Mouse (Mus musculus) hindbrain, postnatal 0 days (tissue): ENCODE measurements around the gene Cfap206. TPM values are rescaled to one million over a fixed set of nuclear protein-coding genes. Genes with fewer than 3 reads are reported as not detected.
A peak's percentile ranks its signal among the peaks of the same experiment; 100 is the strongest.
"Not testable (repeated sequence)": the region's sequence is repeated elsewhere in the genome, so short reads cannot be mapped to it uniquely, and the experiment has no call there.

Experiments used
- ATAC-seq: fragments of 200-750 bp; cut with Nextera tagmentation; 2 replicates; pipeline ENCODE4 v1.8.0; 2017; ENCODE audit warnings: mild to moderate bottlenecking, moderate TSS enrichment, moderate library complexity
- DNase-seq: peaks from one replicate; pipeline ENCODE4 v3.0.0-alpha.2; 2015; ENCODE audit warnings: low spot score
- H3K27ac ChIP-seq: fragments of 300-500 bp; sonication (generic); 2 replicates; pipeline ENCODE4 v1.5.1; 2014; ENCODE audit warnings: mild to moderate bottlenecking
- H3K27me3 ChIP-seq: fragments of 300-500 bp; sonication (generic); 2 replicates; pipeline ENCODE4 v1.6.1; 2014; ENCODE audit warnings: low read length, mixed read lengths; ENCODE audit not compliant: insufficient read depth
- H3K36me3 ChIP-seq: fragments of 300-500 bp; sonication (generic); 2 replicates; pipeline ENCODE4 v1.6.1; 2014; ENCODE audit warnings: low read length, mixed read lengths; ENCODE audit not compliant: insufficient read depth
- H3K4me1 ChIP-seq: fragments of 300-500 bp; sonication (generic); 2 replicates; pipeline ENCODE4 v1.6.1; 2014; ENCODE audit warnings: antibody characterized with exemption, low read length, mixed read lengths; ENCODE audit not compliant: insufficient read depth
- H3K4me2 ChIP-seq: fragments of 300-500 bp; sonication (generic); 2 replicates; pipeline ENCODE4 v1.6.1; 2014; ENCODE audit warnings: low read depth, mild to moderate bottlenecking, low read length, moderate library complexity, mixed read lengths
- H3K4me3 ChIP-seq: fragments of 300-500 bp; sonication (generic); 2 replicates; pipeline ENCODE4 v1.5.1; 2014; ENCODE audit warnings: low read length
- H3K9ac ChIP-seq: fragments of 300-500 bp; sonication (generic); replicated peaks from 2 replicates; pipeline ENCODE4 v1.6.1; 2014; ENCODE audit warnings: mild to moderate bottlenecking, low read length, moderate library complexity, mixed read lengths
- H3K9me3 ChIP-seq: fragments of 300-500 bp; sonication (generic); 2 replicates; pipeline ENCODE4 v1.6.1; 2016; ENCODE audit warnings: low read length, mixed read lengths
- CTCF ChIP-seq: IDR thresholded peaks from 2 replicates; pipeline ENCODE4 v1.5.1; 2016; ENCODE audit warnings: antibody characterized with exemption, control low read depth, low read depth
- WGBS: fragments of 180-500 bp; shearing (Covaris S2); extraction: QIAGEN DNeasy Blood & Tissue Kit; methylation state at CpG from one replicate; pipeline ENCODE4 v1.1.7; 2014; 5-methylcytosine and 5-hydroxymethylcytosine counted together
- polyA plus RNA-seq: library from polyadenylated mRNA; unstranded; fragments of >200 nt; fragmentation: Nextera tagmentation; extraction: Ambion mirVana; gene quantifications from 2 replicates; pipeline ENCODE4 v1.2.1, GENCODE M21; 2015
- total RNA-seq: library from RNA; depleted of rRNA; stranded (reverse); fragments of >200 nt; gene quantifications from 2 replicates; pipeline ENCODE4 v1.2.3, GENCODE M21; 2014; rRNA removed

Gene Cfap206
- total RNA-seq (2.2 and 9.7 TPM in 2 replicates), polyA plus RNA-seq (4.8 TPM in 2 replicates)

GRCm38 (mm10) chr4:34729851-34730341 is at the start of gene Cfap206:
Cfap206 (minus strand) TSS chr4:34730206.
- peak within 1 kb of the TSS; percentile 43 for H3K9ac ChIP-seq
- under 1% methylated on average over 38 of the region's 38 CpGs for WGBS
- peak within 1 kb of the TSS; percentile 50 for H3K4me3 ChIP-seq
- TF ChIP-seq CTCF = no peak
- peak within 1 kb of the TSS; percentile 87 for H3K4me2 ChIP-seq
- peak; percentile 94 for ATAC-seq
- H3K4me1 ChIP-seq = no peaks in the 10 kb centered on the region
- H3K27me3 ChIP-seq = no peaks in the 10 kb centered on the region
- H3K9me3 ChIP-seq = no peaks in the 10 kb centered on the region
- no peaks in the 10 kb centered on the region for H3K36me3 ChIP-seq
- DNase-seq = peak; percentile 81
- no peak within 1 kb of the TSS for H3K27ac ChIP-seq

GRCm38 (mm10) chr4:34777677-34778527 is 47.9 kb upstream of the Cfap206 start, which contains the start of gene Smim8:
Smim8 (minus strand) TSS chr4:34778423.
- ATAC-seq (peak; percentile 95), DNase-seq (peak; percentile 97)
- Histone ChIP-seq H3K27ac (peak within 1 kb of the TSS; percentile 83), H3K4me1 (no peaks in the 10 kb centered on the region), H3K4me2 (peak within 1 kb of the TSS; percentile 72), H3K36me3 (no peaks in the 10 kb centered on the region), H3K4me3 (peak within 1 kb of the TSS; percentile 62), H3K27me3 (no peaks in the 10 kb centered on the region), H3K9ac (peak within 1 kb of the TSS; percentile 61), H3K9me3 (no peaks in the 10 kb centered on the region)
- TF ChIP-seq CTCF = peak; percentile 92
- 5% methylated on average over 40 of the region's 40 CpGs for WGBS

- no peaks in the 10 kb centered on the region for H3K36me3 ChIP-seq
- H3K27ac ChIP-seq = no peak overlapping the region
- H3K9ac ChIP-seq = no peak overlapping the region
- no peaks in the 10 kb centered on the region for H3K27me3 ChIP-seq
- peak; percentile 43 for DNase-seq
- ATAC-seq = no peak
- 15% methylated on average over 8 of the region's 8 CpGs for WGBS
- no peaks in the 10 kb centered on the region for H3K9me3 ChIP-seq
- no peak for TF ChIP-seq CTCF
- no peaks in the 10 kb centered on the region for H3K4me1 ChIP-seq
- no peak overlapping the region for H3K4me2 ChIP-seq
- H3K4me3 ChIP-seq = no peak overlapping the region
Measured at GRCm38 (mm10) chr4:34771652-34772371, 41.8 kb upstream of the Cfap206 start.

- Histone ChIP-seq H3K4me2 (no peak within 1 kb of the TSS), H3K9me3 (no peaks in the 10 kb centered on the region), H3K27ac (no peak within 1 kb of the TSS), H3K9ac (no peak within 1 kb of the TSS), H3K27me3 (no peaks in the 10 kb centered on the region), H3K4me1 (no peaks in the 10 kb centered on the region), H3K36me3 (no peaks in the 10 kb centered on the region), H3K4me3 (no peak within 1 kb of the TSS)
- 93% methylated on average over 1 of the region's 1 CpGs for WGBS
- DNase-seq = no peak
- no peak for TF ChIP-seq CTCF
- ATAC-seq = no peak
Measured at GRCm38 (mm10) chr4:34756163-34756562, 26.2 kb upstream of the Cfap206 start, which contains the start of gene Gm136. Gm136 (minus strand) TSS chr4:34756263.

GRCm38 (mm10) chr4:34749236-34749635 is 19.2 kb upstream of the Cfap206 start:
- TF ChIP-seq CTCF = no peak
- DNase-seq = peak; percentile 5
- H3K36me3 ChIP-seq = no peaks in the 10 kb centered on the region

GRCm38 (mm10) chr4:34734461-34734860 is 4.5 kb upstream of the Cfap206 start:
- WGBS = 62% methylated on average over 3 of the region's 3 CpGs
- Histone ChIP-seq H3K36me3 (no peaks in the 10 kb centered on the region), H3K27me3 (no peaks in the 10 kb centered on the region), H3K4me1 (no peaks in the 10 kb centered on the region), H3K4me2 (no peak overlapping the region), H3K4me3 (no peak overlapping the region), H3K27ac (no peak overlapping the region), H3K9ac (no peak overlapping the region), H3K9me3 (no peaks in the 10 kb centered on the region)
- no peak for TF ChIP-seq CTCF
- ATAC-seq = no peak
- no peak for DNase-seq

More at GRCm38 (mm10) chr4:34749236-34749635, 19.2 kb upstream of the Cfap206 start:
- no peak for ATAC-seq
- Histone ChIP-seq H3K9me3 (no peaks in the 10 kb centered on the region), H3K4me1 (no peaks in the 10 kb centered on the region), H3K4me3 (no peak overlapping the region), H3K9ac (no peak overlapping the region), H3K27ac (no peak overlapping the region), H3K4me2 (no peak overlapping the region), H3K27me3 (no peaks in the 10 kb centered on the region)
- WGBS = 47% methylated on average over 6 of the region's 6 CpGs

GRCm38 (mm10) chr4:34733415-34733814 is 3.4 kb upstream of the Cfap206 start:
- WGBS = 40% methylated on average over 2 of the region's 2 CpGs
- not testable (repeated sequence) for H3K4me2 ChIP-seq, DNase-seq, H3K27me3 ChIP-seq, H3K4me3 ChIP-seq, H3K9ac ChIP-seq, H3K9me3 ChIP-seq, H3K27ac ChIP-seq, ATAC-seq, H3K36me3 ChIP-seq, H3K4me1 ChIP-seq

GRCm38 (mm10) chr4:34725710-34726109 is 4.3 kb downstream of the Cfap206 start:
- H3K4me2 ChIP-seq, ATAC-seq, H3K27me3 ChIP-seq, H3K9me3 ChIP-seq, H3K9ac ChIP-seq, DNase-seq, H3K36me3 ChIP-seq, H3K27ac ChIP-seq, H3K4me3 ChIP-seq, H3K4me1 ChIP-seq: not testable (repeated sequence)
- WGBS = 95% methylated on average over 3 of the region's 3 CpGs
